Mouse (Mus musculus) lung, postnatal 0 days (tissue): ENCODE results near the gene March11. TPM values are rescaled to one million over a fixed set of nuclear protein-coding genes. Genes with fewer than 3 reads are reported as not detected.

Experiments
- ATAC-seq: fragments of 200-750 bp; cut with Nextera tagmentation; 2 replicates; pipeline ENCODE4 v1.8.0; 2017; ENCODE audit warnings: moderate library complexity
- DNase-seq: peaks from one replicate; pipeline ENCODE4 v3.0.0-alpha.2; 2016; ENCODE audit warnings: low spot score
- H3K27ac ChIP-seq: fragments of 300-500 bp; sonication (generic); 2 replicates; pipeline ENCODE4 v1.5.1; 2014; ENCODE audit warnings: antibody characterized with exemption, mild to moderate bottlenecking, low read length, mixed read lengths
- H3K27me3 ChIP-seq: fragments of 300-500 bp; sonication (generic); replicated peaks from 2 replicates; pipeline ENCODE4 v1.6.1; 2014; ENCODE audit warnings: low read length, mixed read lengths; ENCODE audit not compliant: insufficient read depth
- H3K36me3 ChIP-seq: fragments of 300-500 bp; sonication (generic); 2 replicates; pipeline ENCODE4 v1.6.1; 2014; ENCODE audit warnings: low read length, mixed read lengths; ENCODE audit not compliant: insufficient read depth
- H3K4me1 ChIP-seq: fragments of 300-500 bp; sonication (generic); 2 replicates; pipeline ENCODE4 v1.6.1; 2014; ENCODE audit warnings: antibody characterized with exemption, low read depth, low read length, mixed read lengths; ENCODE audit not compliant: insufficient read depth
- H3K4me2 ChIP-seq: fragments of 300-500 bp; sonication (generic); replicated peaks from 2 replicates; pipeline ENCODE4 v1.6.1; 2014; ENCODE audit warnings: low read depth, mild to moderate bottlenecking, low read length, moderate library complexity, mixed read lengths
- H3K4me3 ChIP-seq: fragments of 300-500 bp; sonication (generic); 2 replicates; pipeline ENCODE4 v1.5.1; 2014; ENCODE audit warnings: low read depth, low read length
- H3K9ac ChIP-seq: fragments of 300-500 bp; sonication (generic); replicated peaks from 2 replicates; pipeline ENCODE4 v1.6.1; 2014; ENCODE audit warnings: low read depth, mild to moderate bottlenecking
- H3K9me3 ChIP-seq: fragments of 300-500 bp; sonication (generic); 2 replicates; pipeline ENCODE4 v1.6.1; 2016; ENCODE audit warnings: low read length, mixed read lengths
- CTCF ChIP-seq: IDR thresholded peaks from 2 replicates; pipeline ENCODE4 v1.5.1; 2016; ENCODE audit warnings: antibody characterized with exemption, mild to moderate bottlenecking
- EP300 ChIP-seq: IDR thresholded peaks from 2 replicates; pipeline ENCODE4 v1.6.1; 2016; ENCODE audit warnings: antibody characterized with exemption, mild to moderate bottlenecking, control low read depth
- WGBS: fragments of 180-500 bp; shearing (Covaris S2); extraction: QIAGEN DNeasy Blood & Tissue Kit; methylation state at CpG from one replicate; pipeline ENCODE4 v1.1.7; 2014; 5-methylcytosine and 5-hydroxymethylcytosine counted together
- polyA plus RNA-seq: library from polyadenylated mRNA; unstranded; fragments of >200 nt; fragmentation: Nextera tagmentation; extraction: Ambion mirVana; gene quantifications from 2 replicates; pipeline ENCODE4 v1.2.1, GENCODE M21; 2015

The March11 gene
- polyA plus RNA-seq, 1 experiment from 2014 or later, result not detected

- no peak overlapping the region for H3K27ac ChIP-seq
- H3K27me3 ChIP-seq, result no peaks in the 10 kb centered on the region
- no peaks in the 10 kb centered on the region for H3K4me1 ChIP-seq
- no peaks in the 10 kb centered on the region for H3K36me3 ChIP-seq
- no peaks in the 10 kb centered on the region for H3K9me3 ChIP-seq
- 11% methylated on average over 7 of the region's 7 CpGs for WGBS
- TF ChIP-seq EP300 (no peak), CTCF (no peak)
- no peak overlapping the region for H3K4me3 ChIP-seq
- no peak overlapping the region for H3K4me2 ChIP-seq
- no peak overlapping the region for H3K9ac ChIP-seq
- peak; percentile 38 for ATAC-seq
- DNase-seq, result peak; percentile 15
These were observed 56.5 kb downstream of the March11 start for GRCm38 (mm10) chr15:26365344-26365743.

GRCm38 (mm10) chr15:26366511-26366910 is 57.7 kb downstream of the March11 start:
- DNase-seq (no peak), ATAC-seq (no peak)
- Histone ChIP-seq H3K4me2 (no peak overlapping the region), H3K4me3 (no peak overlapping the region), H3K36me3 (no peaks in the 10 kb centered on the region), H3K9me3 (no peaks in the 10 kb centered on the region), H3K27ac (no peak overlapping the region), H3K9ac (no peak overlapping the region), H3K27me3 (no peaks in the 10 kb centered on the region), H3K4me1 (no peaks in the 10 kb centered on the region)
- 87% methylated on average over 5 of the region's 5 CpGs for WGBS
- no peak for TF ChIP-seq EP300
- no peak for TF ChIP-seq CTCF

GRCm38 (mm10) chr15:26373759-26374158 is 64.9 kb downstream of the March11 start:
- ATAC-seq, result no peak
- H3K9ac ChIP-seq, result no peak overlapping the region
- WGBS, result 85% methylated on average over 5 of the region's 5 CpGs

GRCm38 (mm10) chr15:26374232-26374631 is 65.4 kb downstream of the March11 start:
- no peak overlapping the region for H3K9ac ChIP-seq
- TF ChIP-seq CTCF (no peak), EP300 (no peak)
- no peaks in the 10 kb centered on the region for H3K36me3 ChIP-seq
- H3K27ac ChIP-seq, result no peak overlapping the region
- H3K27me3 ChIP-seq, result no peaks in the 10 kb centered on the region
- H3K9me3 ChIP-seq, result no peaks in the 10 kb centered on the region
- DNase-seq, result no peak
- no peak overlapping the region for H3K4me2 ChIP-seq
- no peaks in the 10 kb centered on the region for H3K4me1 ChIP-seq
- 84% methylated on average over 2 of the region's 2 CpGs for WGBS
- ATAC-seq, result no peak
- no peak overlapping the region for H3K4me3 ChIP-seq

More at GRCm38 (mm10) chr15:26373759-26374158, 64.9 kb downstream of the March11 start:
- Histone ChIP-seq H3K9me3 (no peaks in the 10 kb centered on the region), H3K4me2 (no peak overlapping the region), H3K36me3 (no peaks in the 10 kb centered on the region), H3K4me1 (no peaks in the 10 kb centered on the region), H3K4me3 (no peak overlapping the region), H3K27me3 (no peaks in the 10 kb centered on the region), H3K27ac (no peak overlapping the region)
- no peak for DNase-seq
- no peak for TF ChIP-seq EP300
- no peak for TF ChIP-seq CTCF

- no peak overlapping the region for H3K27ac ChIP-seq
- no peak overlapping the region for H3K9ac ChIP-seq
- ATAC-seq (no peak; the same call in 1 of the 2 replicates), DNase-seq (peak; percentile 12)
- TF ChIP-seq EP300, result no peak
- TF ChIP-seq CTCF, result no peak
- H3K4me2 ChIP-seq, result no peak overlapping the region
- no peaks in the 10 kb centered on the region for H3K4me1 ChIP-seq
- no peaks in the 10 kb centered on the region for H3K36me3 ChIP-seq
- 81% methylated on average over 3 of the region's 3 CpGs for WGBS
- H3K4me3 ChIP-seq, result no peak overlapping the region
- no peaks in the 10 kb centered on the region for H3K27me3 ChIP-seq
- H3K9me3 ChIP-seq, result no peaks in the 10 kb centered on the region
These were observed 66.1 kb downstream of the March11 start for GRCm38 (mm10) chr15:26374946-26375345.

GRCm38 (mm10) chr15:26377355-26377754 is 68.5 kb downstream of the March11 start:
- Histone ChIP-seq H3K9ac (no peak overlapping the region), H3K27me3 (no peaks in the 10 kb centered on the region), H3K4me2 (no peak overlapping the region), H3K4me3 (no peak overlapping the region), H3K27ac (no peak overlapping the region), H3K4me1 (no peaks in the 10 kb centered on the region), H3K9me3 (no peaks in the 10 kb centered on the region), H3K36me3 (no peaks in the 10 kb centered on the region)
- no peak for DNase-seq
- TF ChIP-seq EP300 (no peak), CTCF (no peak)
- 43% methylated on average over 2 of the region's 2 CpGs for WGBS
- ATAC-seq, result no peak

- no peaks in the 10 kb centered on the region for H3K4me1 ChIP-seq
- H3K27ac ChIP-seq, result no peak overlapping the region
- TF ChIP-seq CTCF (no peak), EP300 (no peak)
- DNase-seq, result no peak
- H3K4me2 ChIP-seq, result no peak overlapping the region
- H3K9ac ChIP-seq, result no peak overlapping the region
- H3K36me3 ChIP-seq, result no peaks in the 10 kb centered on the region
- no peak overlapping the region for H3K4me3 ChIP-seq
- no peaks in the 10 kb centered on the region for H3K9me3 ChIP-seq
- ATAC-seq, result no peak
- no peaks in the 10 kb centered on the region for H3K27me3 ChIP-seq
- 74% methylated on average over 4 of the region's 4 CpGs for WGBS
These were observed 70.0 kb downstream of the March11 start for GRCm38 (mm10) chr15:26378879-26379278.
